Mouse (Mus musculus) bone marrow macrophage, adult 2 months (primary cell): ENCODE data around the gene Acyp1. TPM values are rescaled to one million over a fixed set of nuclear protein-coding genes. Genes with fewer than 3 reads are reported as not detected.
A peak's percentile ranks its signal among the peaks of the same experiment; 100 is the strongest.

Source experiments
- H3K27ac ChIP-seq: 2 replicates; pipeline ENCODE4 v1.5.1; 2012; ENCODE audit warnings: low read depth, low read length; ENCODE audit not compliant: insufficient read depth
- H3K4me1 ChIP-seq: 2 replicates; pipeline ENCODE4 v1.6.1; 2012; ENCODE audit warnings: low read length; ENCODE audit not compliant: control insufficient read depth, insufficient read depth
- H3K4me3 ChIP-seq: 2 replicates; pipeline ENCODE4 v1.5.1; 2012; ENCODE audit warnings: mild to moderate bottlenecking, low read length, moderate library complexity; ENCODE audit not compliant: insufficient read depth
- CTCF ChIP-seq: IDR thresholded peaks from 2 replicates; pipeline ENCODE4 v1.5.1; 2012; ENCODE audit warnings: low read depth, mild to moderate bottlenecking, low read length, moderate library complexity
- POLR2A ChIP-seq: IDR thresholded peaks from 2 replicates; pipeline ENCODE4 v1.6.1; 2012; ENCODE audit warnings: mild to moderate bottlenecking, low read depth, low read length, borderline replicate concordance
- polyA plus RNA-seq: library from polyadenylated mRNA; stranded (reverse); fragments of >200 nt; gene quantifications from 2 replicates; pipeline ENCODE4 v1.2.4, GENCODE M21; 2012; ENCODE audit not compliant: missing spikeins, insufficient read depth, insufficient read length

The Acyp1 gene
- polyA plus RNA-seq: 23.5 and 24.0 TPM in 2 replicates

DNA sequence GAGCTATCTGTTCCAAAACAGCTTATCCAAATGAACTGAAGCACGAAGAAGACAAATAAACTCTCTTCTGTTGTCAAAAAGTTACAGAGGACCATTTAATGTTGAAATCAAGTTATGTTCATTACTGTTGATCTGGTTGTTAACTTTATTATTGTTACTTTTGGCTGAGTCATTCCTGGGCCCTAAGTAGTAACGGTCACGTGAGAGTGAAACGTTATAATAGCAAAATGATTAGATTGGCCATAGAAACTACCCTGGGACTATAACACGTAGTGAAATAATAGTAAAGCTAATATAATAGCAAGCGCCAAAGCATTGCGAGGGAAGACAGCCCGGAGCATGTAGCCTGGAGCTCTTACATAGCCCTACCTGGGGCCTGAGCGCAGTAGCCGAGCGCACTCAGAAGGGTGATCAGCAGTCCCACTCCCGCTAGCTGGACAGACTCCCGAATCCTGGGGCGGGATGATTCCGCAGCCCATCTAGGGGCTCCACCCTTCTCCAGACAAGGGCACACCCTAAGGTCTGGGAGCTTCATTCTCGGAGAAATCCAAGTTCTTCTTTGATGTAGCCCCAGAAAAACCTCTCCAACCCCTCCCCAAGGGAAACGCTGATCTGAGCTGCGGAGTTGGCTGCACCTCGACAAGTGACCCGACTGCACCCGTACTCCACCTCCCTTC is at the start of gene Acyp1:
Gene Acyp1, minus strand, starts transcription at position 630 of the 677 bp plus-strand sequence.
- Histone ChIP-seq H3K4me1 (peaks cover 6% of the 10 kb centered on the region), H3K27ac (no peak within 1 kb of the TSS), H3K4me3 (peak within 1 kb of the TSS; percentile 65)
- TF ChIP-seq CTCF: no peak
- no peak for TF ChIP-seq POLR2A

DNA sequence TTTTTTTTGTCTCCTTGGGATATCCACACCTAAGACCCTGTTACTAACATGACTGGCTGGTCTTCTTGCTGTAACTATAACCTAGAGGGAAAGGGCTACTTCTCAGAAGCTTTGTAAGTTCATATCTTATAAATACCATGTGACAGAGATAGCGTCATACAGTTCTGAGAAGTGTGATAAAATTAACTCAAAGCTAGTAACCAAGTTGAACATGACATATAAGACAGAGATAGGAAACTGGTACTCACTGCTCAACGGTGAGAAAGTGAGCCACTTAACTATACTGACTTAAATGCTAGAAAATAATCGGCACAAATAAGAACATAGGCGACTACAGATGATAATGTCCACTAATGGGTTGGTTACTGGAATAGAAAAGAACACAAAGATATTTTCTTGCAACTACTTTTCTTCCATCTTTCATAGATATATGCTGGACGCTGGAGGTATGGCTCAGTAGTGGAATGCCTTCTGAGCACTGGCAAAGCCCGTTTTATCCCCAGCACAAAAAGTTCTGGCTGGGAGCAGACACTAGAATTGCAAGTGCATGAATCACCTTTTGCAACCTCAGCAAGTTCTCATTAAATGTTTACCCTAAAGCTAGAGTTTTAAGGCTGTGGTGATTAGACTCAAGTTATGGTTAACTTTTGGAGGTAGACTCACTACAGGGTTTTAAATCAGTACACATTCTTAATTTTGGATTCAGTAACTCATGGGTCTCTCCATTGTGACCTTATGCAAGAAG is 49.5 kb upstream of the Acyp1 start:
- peaks cover 22% of the 10 kb centered on the region for H3K4me1 ChIP-seq
- H3K27ac ChIP-seq: peak overlapping the region; percentile 93; the same call in 1 of the 2 replicates
- peak overlapping the region; percentile 91 for H3K4me3 ChIP-seq
- TF ChIP-seq POLR2A (no peak), CTCF (no peak)

- Histone ChIP-seq H3K4me1 (peaks cover 4% of the 10 kb centered on the region; the same call in 1 of the 2 replicates), H3K27ac (no peak overlapping the region), H3K4me3 (no peak overlapping the region)
- no peak for TF ChIP-seq POLR2A
- no peak for TF ChIP-seq CTCF
Measured at GRCm38 (mm10) chr12:85330153-85330552, 41.9 kb upstream of the Acyp1 start.

- Histone ChIP-seq H3K4me1 (peaks cover 9% of the 10 kb centered on the region), H3K27ac (no peak overlapping the region), H3K4me3 (no peak overlapping the region)
- TF ChIP-seq CTCF (no peak), POLR2A (no peak)
Measured at GRCm38 (mm10) chr12:85308651-85309050, 20.4 kb upstream of the Acyp1 start.

DNA sequence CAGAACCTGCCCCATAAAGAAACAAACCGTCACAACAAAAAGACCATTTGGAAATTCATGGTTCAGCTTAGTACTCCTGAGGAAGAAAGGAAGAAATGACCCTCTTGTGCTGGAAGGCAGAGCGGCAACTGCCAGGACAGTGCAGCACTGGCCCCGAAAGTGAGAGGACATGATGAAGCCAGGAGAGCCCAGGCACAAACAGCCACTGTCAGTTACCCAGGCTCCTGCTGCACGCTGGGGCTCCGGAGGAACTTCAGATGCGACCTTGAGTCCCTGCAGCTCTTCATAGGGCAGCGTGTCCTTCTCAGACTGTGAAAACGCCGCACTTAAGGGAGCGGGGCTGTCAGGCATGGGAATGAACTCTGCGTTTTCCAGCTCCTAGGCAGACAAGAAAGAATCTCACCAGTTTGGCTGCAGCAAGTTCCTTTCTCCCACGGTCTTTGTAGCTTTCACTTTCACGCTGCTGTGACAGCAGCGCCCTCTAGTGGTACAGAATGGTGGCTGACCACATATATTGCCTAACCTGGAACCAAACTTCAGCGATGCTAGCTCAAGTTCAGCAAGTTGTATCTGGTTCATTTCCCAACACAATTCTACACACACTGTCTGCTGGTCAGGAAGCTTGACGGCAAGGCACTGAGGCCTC is 17.1 kb upstream of the Acyp1 start:
- no peak for TF ChIP-seq POLR2A
- peak; percentile 94 for TF ChIP-seq CTCF
- Histone ChIP-seq H3K4me3 (peak overlapping the region; percentile 26), H3K27ac (peak overlapping the region; percentile 46), H3K4me1 (peaks cover 9% of the 10 kb centered on the region)

GRCm38 (mm10) chr12:85304725-85305124 is 16.5 kb upstream of the Acyp1 start:
- Histone ChIP-seq H3K4me1 (peaks cover 9% of the 10 kb centered on the region), H3K4me3 (no peak overlapping the region), H3K27ac (peak overlapping the region; percentile 46)
- no peak for TF ChIP-seq POLR2A
- no peak for TF ChIP-seq CTCF

DNA sequence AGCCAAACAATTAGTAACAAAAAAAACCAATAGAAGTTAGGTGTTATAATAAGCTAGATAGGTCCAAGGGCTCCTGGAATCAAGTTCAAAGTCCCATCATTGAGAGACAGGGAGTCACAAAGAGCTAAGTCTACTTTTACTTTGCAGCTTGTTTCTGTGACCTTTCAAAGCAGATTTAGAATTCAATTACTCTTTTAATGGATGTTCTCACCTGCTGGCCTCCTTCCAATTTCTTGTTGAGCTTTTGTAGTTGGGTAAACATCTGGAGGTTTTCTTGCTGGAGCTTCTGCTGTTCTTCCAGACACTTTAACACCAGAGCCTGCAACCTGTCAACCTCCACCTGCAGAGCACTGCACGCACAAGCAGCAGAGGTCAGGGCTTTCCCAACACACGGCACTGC is 15.0 kb upstream of the Acyp1 start:
- Histone ChIP-seq H3K4me1 (peaks cover 9% of the 10 kb centered on the region), H3K4me3 (no peak overlapping the region), H3K27ac (no peak overlapping the region)
- no peak for TF ChIP-seq CTCF
- no peak for TF ChIP-seq POLR2A

DNA sequence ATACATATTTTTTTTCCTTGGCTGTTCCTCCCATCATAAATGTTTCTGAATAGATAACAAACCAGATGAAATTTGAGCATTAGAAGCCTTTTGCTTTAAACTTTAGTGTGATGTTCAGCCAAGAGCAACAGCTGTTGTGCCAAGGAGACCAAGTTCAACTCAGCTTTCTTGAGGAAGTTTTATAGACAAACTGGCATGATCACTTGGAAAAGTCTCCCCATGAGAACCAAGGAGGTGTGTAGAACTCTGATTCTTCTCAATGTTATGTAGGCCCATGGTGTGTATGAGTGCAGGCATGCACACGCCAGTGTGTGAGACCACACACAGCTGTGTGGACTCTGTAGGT is 10.6 kb upstream of the Acyp1 start:
- H3K4me1 ChIP-seq: no peaks in the 10 kb centered on the region
- no peak overlapping the region for H3K27ac ChIP-seq
- TF ChIP-seq CTCF (no peak), POLR2A (no peak)
- H3K4me3 ChIP-seq: no peak overlapping the region

DNA sequence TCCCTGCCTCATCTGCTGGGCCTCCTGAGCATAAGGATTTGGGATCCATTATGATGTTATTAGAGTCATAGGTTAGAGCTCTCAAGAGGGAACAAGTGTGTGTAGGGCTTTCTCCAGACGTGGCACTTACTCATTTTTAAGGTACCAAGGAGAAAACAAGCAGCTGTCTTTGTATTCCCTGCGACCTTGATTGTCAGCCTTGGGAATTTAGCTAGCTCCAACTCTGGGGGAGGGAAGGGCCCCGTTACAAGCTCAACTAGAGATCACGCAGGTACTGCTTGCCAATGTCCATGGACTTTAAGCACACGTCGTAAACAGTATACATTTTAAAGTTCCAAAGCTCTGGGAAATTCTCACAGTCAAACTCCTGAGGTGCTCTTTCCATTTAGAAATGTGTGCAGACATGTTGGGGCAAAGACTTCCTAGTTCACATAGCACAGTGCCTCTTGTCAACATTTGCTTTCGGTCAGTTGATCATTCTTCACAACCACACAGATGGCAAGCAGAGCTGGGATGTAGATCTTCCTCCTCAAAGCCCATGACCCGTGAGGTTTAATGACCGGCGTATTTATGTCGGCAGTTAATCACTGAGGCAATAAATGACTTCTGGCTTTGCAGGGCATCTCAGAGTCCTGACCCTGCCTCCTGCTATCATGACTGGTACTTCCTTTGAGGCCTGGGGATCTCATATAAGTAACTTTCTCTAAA is 10.0 kb upstream of the Acyp1 start:
- TF ChIP-seq POLR2A (no peak), CTCF (no peak)
- H3K4me1 ChIP-seq: no peaks in the 10 kb centered on the region
- no peak overlapping the region for H3K27ac ChIP-seq
- no peak overlapping the region for H3K4me3 ChIP-seq

- H3K27ac ChIP-seq: no peak overlapping the region
- no peaks in the 10 kb centered on the region for H3K4me1 ChIP-seq
- no peak overlapping the region for H3K4me3 ChIP-seq
- TF ChIP-seq CTCF: no peak
- TF ChIP-seq POLR2A: no peak
Measured at GRCm38 (mm10) chr12:85297345-85297997, 9.2 kb upstream of the Acyp1 start.
